Mouse (Mus musculus): ENCODE data around the gene Stx1b.
"Not testable (repeated sequence)": the region's sequence is repeated elsewhere in the genome, so short reads cannot be mapped to it uniquely, and the experiment has no call there.

The Stx1b gene

DNA sequence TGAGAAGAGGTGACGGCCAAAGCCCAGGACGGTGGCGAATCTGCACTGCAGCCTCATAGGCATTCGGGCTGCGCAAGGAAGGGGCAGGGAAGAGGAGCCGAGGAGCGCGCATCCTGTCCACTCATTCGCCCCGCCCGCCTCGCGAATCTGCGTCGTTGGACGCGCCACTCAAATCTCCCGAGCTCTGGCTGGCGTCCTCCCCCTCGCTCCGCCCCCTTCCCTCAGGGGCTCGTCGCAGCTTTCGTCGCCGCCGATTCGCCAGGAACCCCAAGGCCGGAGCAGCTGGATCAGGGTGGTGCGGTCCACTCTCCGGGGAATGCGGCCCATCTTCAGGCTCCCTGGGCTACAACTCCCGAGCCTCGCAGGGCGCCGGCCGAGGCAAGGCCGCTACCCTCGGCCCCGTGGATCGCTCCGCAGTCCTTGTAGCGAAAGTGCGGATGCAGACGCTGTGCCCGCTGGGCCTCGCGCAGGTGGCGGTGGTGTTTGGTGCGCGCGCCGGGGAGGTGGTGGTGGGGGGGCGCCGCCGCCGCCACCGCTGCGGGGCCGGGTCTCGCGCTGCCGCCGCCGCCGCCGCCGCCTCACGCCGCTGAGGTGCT, 47.4 kb downstream of the Stx1b start:
- DNase-seq (ENCODE audit: low spot score in 2 of 2): peak; percentile 96 to 97

DNA sequence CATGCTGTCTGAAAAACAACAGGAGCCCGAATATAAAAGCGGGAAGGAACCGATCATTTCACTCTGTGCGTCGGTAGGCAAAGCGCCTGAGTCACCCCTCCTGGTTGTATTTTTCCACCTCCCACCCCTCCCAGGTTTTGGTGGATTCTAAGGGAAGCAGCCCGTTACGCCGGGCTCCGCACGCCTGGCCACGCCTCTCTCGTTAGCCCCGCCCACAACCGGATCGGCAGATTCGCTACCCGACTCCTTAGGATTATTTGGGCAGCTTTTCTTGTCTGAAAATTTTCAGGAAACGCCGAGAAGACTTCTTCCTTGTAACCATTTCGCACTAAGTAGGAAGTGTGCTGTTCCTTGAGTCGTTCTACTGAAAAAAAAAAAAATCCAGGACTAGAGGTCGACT, 47.9 kb downstream of the Stx1b start, which contains the start of gene Setd1a:
Gene Setd1a (plus strand): TSS at position 245 of the 400 bp plus-strand sequence.
- DNase-seq (ENCODE audit: low spot score in 2 of 2): peak; percentile 73 to 78

- not testable (repeated sequence) for DNase-seq (ENCODE audit: low spot score in 2 of 2)
Observed at GRCm38 (mm10) chr7:127775837-127776236, 48.5 kb downstream of the Stx1b start.

DNA sequence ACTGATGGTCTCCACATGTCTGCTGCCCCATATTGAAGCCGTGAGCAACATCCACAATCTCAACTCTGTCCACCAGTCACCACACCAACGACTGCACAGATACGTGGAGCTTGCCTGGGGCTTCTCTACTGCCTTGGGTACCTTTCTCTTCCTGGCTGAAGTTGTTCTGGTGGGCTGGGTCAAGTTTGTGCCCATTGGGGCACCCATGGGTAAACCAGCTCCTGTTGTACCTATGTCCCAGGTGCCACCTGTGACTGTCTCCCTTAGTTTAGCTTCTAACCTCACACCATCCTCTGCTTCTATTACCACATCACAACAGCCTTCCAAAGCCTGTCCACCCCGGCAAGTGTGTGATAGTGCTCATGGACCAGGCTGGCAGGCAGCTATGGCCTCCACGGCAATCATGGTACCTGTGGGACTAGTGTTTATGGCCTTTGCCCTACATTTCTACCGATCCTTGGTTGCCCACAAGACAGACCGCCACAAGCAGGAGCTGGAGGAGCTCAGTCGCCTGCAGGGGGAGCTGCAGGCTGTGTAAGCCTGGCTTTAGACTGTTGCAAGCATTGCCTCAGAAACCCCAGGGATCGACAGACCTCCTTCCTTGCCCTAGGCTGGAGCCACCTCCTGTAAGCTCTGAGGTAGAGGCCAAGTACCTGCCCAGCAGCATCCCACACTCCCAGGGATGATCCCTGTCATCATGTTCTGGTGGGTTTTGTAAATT, 50.5 kb downstream of the Stx1b start:
- DNase-seq (ENCODE audit: low spot score in 2 of 2): peak; percentile 62 to 72

- no peak for DNase-seq (ENCODE audit: low spot score in 2 of 2)
Observed at GRCm38 (mm10) chr7:127772557-127772956, 51.8 kb downstream of the Stx1b start.

- DNase-seq (ENCODE audit: low spot score in 2 of 2): no peak
Observed at GRCm38 (mm10) chr7:127772080-127772479, 52.3 kb downstream of the Stx1b start.

DNA sequence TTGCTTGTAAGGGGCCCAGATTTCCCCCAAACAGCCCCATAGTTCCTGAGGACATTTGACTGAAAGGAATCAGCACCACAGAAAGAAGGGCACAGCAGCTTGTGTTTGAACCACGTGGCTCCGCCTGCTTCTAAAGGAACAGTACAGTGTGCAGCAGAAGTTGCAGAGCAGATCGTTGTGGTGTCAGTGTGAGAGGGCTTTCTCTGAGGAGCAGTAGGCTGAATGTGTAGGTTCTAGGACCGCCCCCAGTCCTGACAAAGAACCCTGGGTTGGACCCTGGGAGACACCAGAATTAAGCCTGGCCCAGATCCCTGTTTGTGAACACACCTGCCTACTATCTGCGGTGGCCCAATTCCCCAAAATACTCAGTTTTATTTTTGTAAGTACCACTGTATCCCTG, 53.1 kb downstream of the Stx1b start:
- DNase-seq (ENCODE audit: low spot score in 2 of 2): no peak

DNA sequence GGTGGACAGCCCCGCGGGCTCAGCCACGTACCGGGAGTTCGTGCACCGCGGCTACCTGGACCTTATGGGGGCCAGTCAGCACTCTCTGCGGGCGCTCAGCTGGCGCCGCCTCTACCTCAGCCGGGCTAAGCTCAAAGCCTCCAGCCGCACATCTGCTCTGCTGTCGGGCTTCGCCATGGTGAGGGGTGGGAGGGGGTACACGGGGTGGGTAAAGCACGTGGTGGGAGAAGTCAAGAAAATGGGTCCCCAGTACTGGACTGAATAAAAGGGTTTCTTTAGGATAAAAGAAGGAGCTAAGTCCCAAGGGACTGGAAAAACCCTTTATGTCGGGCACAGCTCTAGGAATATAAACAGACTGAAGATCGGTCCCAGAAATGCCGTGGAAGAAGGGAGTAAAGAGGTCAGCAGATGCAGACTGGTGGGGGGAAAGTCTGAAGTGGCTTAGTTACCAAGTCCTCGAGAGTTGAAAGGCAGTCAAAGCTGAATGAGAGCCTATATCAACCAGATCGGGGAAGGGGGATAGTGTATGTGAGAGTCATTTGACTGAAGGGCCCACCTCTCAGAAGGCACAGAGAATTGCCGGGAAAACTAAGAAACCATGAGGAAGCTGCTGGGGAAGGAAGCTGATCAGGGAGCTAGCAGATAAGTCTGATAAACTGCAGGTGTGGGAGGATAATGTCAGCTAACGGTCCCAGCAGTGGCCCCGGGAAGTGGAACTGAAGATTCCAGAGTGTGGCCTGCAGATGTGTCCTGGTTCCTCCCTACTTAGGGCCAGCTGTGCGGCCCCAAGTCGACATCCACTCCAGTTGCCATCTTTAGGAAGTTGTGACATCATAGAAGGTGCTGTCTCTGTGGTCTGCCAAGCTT, 54.1 kb downstream of the Stx1b start:
- no peak for DNase-seq (ENCODE audit: low spot score in 2 of 2)

- DNase-seq (ENCODE audit: low spot score in 2 of 2): peak; percentile 68 to 80
Observed at GRCm38 (mm10) chr7:127769651-127770038, 54.7 kb downstream of the Stx1b start, which contains the start of gene Orai3. Gene Orai3 (plus strand): TSS chr7:127769815.

DNA sequence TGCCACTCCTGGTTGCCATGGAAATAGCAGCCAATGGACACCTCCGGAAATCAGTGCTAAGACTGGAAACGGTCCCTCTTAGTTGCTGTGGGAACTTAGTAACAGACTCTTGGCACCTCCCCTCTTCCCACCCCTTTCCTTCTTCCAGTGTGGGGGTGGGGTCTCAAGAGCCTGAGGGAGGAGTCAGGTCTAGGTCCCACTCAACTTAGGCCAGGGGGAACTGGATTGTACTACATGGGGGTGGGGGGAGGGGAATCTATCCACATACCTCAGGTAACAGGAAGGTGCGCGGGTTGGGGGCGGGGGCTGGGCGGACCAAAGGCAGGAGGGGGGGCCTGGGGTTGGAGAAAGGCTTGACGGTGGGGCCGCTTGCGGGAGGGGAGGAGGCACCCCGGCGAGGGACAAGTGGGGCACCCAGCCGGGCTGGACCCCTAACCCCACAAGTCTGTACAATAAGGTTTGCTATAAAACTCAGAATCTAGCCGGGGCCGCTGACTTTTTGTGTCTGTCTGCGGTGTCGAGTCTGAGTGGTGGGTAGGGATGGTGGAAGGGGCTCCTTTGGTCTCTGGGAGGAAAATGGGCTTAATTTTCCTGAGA, 55.3 kb downstream of the Stx1b start:
- DNase-seq (ENCODE audit: low spot score in 2 of 2): peak in 1 of 2 experiments; percentile 39

GRCm38 (mm10) chr7:127768346-127768996, 55.9 kb downstream of the Stx1b start:
- no peak for DNase-seq (ENCODE audit: low spot score in 2 of 2)

DNA sequence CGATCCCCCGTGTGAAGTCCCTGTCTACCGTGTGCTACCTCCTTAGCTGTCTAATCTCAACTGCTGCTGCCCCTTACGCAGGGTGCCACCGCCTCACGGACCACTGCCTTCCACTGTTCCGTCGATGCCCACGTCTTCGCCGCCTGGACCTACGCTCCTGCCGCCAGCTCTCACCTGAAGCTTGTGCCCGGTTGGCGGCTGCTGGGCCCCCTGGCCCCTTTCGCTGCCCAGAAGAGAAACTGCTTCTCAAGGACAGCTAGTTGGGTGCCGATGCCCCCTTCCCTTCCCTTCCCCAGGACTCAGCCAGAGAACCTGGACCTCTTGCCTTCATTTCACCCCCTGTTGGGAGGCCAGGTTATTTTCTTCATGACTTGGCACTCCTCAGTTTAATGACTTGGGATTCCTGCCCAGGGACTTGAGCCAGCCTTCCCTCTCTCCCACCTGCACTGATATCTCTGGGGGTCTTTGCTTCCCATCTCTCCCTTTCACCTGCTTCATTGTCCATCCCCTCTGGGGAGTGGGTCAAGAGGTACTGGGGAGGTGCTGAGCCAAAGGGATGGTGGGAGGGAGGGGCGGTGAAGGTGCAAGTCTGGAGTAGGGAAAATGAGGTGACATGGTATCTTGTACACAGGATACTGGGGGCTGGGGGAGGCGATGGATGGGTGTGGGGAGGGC, 56.5 kb downstream of the Stx1b start:
- no peak for DNase-seq (ENCODE audit: low spot score in 2 of 2)

- no peak for DNase-seq (ENCODE audit: low spot score in 2 of 2)
Observed at GRCm38 (mm10) chr7:127766851-127767609, 57.3 kb downstream of the Stx1b start.

DNA sequence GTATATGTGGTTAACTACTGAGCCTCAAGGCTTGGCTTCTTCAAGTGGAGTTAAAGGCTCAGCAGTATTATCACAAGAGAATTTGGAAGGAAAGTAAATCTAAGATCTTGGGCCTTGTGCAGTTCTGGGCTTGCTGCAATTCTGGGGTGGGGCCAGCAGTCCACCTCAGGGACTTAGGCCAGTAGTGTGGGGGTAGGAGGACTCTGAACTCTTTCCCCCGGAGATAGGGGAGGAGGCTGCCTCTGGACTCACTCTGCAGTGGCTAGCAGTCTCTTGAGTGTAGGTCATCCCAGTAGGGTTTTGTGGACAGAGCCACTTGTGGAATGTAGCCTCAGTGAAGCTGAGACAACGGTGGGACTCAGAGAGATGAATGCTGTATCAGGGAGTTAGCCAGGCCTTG, 58.6 kb downstream of the Stx1b start:
- no peak for DNase-seq (ENCODE audit: low spot score in 2 of 2)

GRCm38 (mm10) chr7:127763642-127764041, 60.7 kb downstream of the Stx1b start:
- no peak for DNase-seq (ENCODE audit: low spot score in 2 of 2)

DNA sequence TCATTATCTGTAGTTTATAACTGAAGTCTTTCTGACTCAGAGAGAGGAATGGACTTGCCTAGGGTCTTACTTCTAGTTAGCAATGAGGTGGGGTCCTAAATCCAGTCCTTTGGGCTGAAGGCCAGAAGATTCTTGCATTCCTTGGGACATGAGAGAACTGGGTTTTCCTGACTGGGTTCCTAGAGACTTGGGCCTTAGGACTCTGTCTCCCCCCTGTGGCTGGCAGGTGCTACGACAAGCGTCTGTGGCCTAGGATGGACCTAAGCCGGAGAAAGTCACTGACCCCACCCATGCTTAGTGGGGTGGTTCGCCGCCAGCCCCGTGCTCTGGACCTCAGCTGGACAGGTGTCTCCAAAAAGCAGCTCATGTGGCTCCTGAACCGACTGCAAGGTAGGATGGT, 63.3 kb downstream of the Stx1b start:
- peak; percentile 54 to 59 for DNase-seq (ENCODE audit: low spot score in 2 of 2)

GRCm38 (mm10) chr7:127760478-127760877, 63.9 kb downstream of the Stx1b start:
- DNase-seq (ENCODE audit: low spot score in 2 of 2): no peak

DNA sequence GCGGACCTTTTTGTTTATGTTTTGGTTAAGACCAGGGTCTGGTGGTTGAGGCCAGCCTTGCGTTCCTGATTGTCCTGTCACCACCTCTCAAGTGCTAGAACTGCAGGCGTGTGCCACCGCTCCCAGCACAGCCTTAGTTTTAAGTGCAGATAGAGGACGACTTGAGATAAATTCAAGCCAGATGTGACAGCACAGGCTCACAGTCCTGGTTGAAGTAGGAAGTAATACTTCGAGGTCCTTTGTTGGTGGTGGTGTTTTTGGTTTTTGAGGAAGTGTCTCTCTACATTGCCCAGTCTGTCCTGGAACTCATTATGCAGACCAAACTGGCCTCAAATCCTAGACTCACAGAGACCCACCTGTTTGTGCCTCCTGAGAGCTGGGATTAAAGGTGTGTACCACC, 64.6 kb downstream of the Stx1b start:
- no peak for DNase-seq (ENCODE audit: low spot score in 2 of 2)

All from natural killer cell, adult 2 months (primary cell).